Mouse (Mus musculus) gastrocnemius, postnatal 25 days (tissue): ENCODE measurements around the gene Elobl. TPM values are rescaled to one million over a fixed set of nuclear protein-coding genes. Genes with fewer than 3 reads are reported as not detected.

ENCODE experiments used
- DNase-seq: peaks from one replicate; pipeline ENCODE4 v3.0.0; 2022
- total RNA-seq, 2 experiments: library from RNA; stranded (reverse); gene quantifications; 1 replicate in 1 of 2; 2 replicates in 1 of 2; pipeline ENCODE4 v1.2.3; 2021

Gene Elobl
- total RNA-seq, 2 experiments from 2014 or later = not detected

GRCm38 (mm10) chr11:88986616-88987015, 19.9 kb upstream of the Elobl start:
- DNase-seq = no peak

DNA sequence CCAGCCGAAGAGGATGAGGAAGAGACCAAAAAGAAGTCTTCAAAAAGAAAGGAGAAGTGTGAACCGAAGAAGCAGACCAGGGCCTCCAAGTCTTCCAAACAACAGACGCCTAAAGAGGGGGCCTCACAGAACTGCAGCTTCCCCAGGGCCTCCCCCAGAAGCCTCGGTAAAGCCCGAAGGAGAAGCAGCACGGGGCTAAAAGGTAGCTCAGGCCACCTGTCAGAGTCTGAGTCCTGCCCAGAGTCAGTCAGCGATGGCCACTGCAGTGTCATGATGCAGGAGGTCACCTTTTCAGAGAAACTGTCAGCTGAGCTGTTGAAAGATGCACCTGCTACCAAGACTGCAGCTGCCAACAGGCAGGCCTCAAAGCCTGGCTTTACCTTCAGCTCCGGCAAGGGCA, 14.6 kb upstream of the Elobl start:
- DNase-seq = no peak

DNA sequence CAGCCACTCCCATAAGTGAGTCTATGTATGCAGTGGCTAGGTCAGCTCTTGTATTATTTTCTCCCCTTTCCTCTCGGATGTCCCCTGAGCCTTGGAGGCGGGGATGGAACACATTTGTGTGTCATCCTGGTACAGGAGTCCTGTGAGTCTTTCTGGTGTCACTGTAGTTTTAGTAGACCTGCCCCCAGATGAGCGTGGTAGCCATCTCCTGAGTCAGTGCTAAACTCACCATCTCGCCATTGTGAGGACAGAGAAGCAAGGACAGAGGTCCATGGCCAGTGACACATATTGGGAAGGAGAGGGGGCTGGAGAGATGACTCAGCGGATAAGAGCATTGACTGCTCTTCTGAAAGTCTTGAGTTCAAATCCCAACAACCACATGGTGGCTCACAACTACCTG, 10.5 kb upstream of the Elobl start:
- no peak for DNase-seq

DNA sequence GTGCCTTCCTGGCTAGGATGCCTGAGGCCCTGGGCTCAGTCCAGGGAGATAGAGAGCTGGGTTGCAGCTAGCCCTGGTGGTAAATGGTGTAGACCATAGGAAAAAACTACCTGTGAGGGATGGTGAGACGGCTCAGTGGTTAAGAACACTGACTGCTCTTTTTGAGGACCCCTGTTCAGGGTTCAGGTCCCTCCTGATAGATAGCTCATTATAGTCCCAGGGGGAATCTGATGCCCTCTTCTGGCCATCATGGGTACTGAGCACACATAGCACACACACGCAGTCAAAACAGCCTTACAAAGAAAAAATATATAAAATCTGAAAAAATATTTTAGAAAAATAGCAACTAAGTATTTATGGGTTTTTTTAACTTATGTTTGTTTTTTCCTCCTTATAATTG, 9.6 kb upstream of the Elobl start:
- no peak for DNase-seq

DNA sequence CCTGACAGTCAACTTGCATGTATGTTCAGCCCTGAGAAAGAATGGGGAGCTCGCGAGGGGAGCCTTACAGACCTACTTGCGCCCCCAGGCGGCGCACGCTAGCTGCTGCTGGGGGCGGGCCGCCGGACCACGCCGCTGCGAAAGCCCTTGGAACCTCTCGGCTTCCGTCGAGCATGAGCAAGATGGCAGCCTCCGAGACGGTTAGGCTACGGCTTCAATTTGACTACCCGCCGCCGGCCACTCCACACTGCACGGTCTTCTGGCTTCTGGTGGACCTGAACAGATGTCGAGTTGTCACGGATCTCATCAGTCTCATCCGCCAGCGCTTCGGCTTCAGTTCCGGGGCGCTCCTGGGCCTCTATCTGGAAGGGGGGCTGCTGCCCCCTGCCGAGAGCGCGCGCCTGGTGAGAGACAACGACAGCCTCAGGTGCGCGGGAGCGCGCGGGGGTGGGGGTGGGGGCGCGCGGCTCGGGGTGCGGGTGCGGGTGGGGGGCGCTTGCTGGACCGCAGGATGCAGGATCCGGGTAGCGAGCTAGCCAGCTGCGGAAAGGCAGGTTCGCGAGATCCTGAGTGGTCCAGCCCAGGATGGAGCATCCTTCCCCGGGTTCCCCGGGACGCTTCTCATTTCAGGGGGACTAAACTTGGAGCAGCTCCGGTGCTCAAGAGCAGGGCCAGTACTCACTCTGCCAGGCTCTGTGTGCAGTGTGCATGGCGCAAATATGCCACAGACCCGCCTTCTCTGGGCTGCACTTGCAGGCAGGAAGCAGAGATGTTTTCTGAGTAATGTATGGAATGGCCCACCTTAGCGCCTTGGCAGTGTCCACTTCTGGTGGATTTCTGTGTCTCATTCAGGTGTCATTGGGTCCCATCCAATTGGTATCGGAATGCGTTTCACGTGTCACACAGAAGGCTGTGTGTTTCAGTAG, 7.3 kb upstream of the Elobl start:
- DNase-seq = peak; percentile 88

DNA sequence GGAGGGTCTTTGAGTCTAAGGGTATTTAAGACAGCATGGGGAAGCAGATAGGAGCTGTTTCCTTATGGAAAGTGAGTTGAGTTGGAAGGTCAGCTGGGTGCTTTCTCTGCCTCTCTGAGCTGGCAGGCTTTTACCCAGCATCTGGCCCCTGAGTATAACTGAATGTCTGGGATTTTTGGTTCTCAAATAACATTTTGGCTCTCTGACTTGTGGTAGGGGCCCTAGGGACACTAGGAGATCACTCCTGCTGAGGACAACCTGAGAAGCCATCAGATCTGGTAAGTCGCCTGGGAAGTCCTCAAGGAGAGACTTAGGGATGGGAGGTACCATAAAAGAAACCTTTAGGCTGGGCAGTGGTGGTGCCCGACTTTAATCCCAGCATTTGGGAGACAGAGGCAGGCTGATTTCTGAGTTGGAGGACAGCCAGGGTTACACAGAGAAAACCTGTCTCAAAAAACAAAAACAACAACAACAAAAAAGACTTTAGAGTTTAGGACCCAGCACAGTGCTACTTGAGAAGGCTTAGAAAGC, 3.5 kb upstream of the Elobl start, which contains the start of gene Coil:
Coil (plus strand) TSS at position 51 of the 531 bp plus-strand sequence.
- DNase-seq = no peak

GRCm38 (mm10) chr11:88958851-88959250, 7.9 kb downstream of the Elobl start:
- DNase-seq = no peak

- peak; percentile 95 for DNase-seq
Measured at GRCm38 (mm10) chr11:88955217-88955969, 11.3 kb downstream of the Elobl start, which contains the start of gene Scpep1. Gene Scpep1 (minus strand): TSS chr11:88955465.

- no peak for DNase-seq
Measured at GRCm38 (mm10) chr11:88954803-88955202, 11.9 kb downstream of the Elobl start.

DNA sequence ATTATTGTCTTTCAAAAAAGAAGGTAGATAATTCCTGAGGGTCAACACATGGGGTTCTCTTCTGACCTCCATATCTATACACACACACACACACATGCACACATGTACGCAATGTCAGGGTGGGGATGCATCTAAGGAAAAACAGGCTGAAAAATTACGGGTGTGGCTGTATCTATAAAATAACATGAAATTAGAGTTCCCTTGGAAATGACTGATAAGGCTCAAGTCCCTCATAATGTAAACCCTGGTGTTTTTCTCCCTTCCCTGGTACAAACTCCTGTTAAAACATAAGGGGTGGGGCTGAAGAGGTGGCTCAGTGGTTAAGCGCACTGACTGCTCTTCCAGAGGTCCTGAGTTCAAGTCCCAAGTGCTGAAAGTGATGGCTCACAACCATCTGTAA, 13.1 kb downstream of the Elobl start:
- DNase-seq = no peak

DNA sequence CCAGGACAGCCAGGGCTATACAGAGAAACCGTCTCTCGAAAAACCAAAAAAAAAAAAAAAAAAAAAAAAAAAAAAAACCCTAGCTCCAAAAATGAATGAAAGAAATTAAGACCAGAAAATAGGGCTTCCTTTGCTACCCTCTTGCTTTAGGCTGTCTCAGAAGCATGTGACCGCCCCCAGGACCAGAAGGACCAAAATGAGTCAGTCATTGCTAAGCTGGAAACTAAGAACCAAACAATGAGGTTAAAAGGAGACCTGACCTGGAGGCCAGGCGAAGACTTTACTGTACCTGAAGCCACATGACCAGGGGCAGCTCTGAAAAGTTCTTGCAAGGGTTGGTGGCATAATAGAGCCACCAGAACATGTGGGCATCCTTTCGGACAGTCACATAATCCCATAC, 14.6 kb downstream of the Elobl start:
- DNase-seq = no peak

GRCm38 (mm10) chr11:88951576-88951975, 15.2 kb downstream of the Elobl start:
- DNase-seq = no peak

DNA sequence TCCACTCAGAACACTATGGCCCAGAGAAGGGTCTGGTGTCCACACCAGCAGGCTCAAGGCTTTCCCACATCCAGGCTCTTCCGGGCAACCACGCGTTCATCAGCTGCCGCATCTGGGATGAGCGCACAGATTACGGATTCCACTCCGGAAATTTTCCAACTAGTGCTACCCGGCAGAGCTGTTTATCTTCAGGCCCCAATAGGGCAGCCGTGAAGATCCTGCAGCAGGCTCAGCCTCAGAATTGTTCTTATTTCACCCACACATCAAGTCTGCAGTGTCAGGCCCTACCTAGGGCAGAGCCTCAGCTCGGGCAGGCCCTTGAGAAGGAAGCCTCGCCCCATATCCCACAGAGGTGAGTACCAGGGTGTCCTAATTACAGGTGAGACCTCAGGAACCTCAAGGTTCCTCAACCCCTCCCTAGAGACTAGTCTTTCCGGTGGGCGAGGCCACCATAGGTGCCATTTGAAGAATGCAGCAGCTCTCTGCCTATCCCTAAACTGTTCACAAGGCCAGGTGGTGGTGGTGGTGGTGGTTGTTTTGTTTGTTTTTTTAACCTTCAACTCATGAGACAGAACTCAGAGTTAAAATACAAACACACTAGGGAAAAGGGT, 16.0 kb downstream of the Elobl start:
- DNase-seq = no peak

GRCm38 (mm10) chr11:88949802-88950639, 16.7 kb downstream of the Elobl start:
- DNase-seq = no peak

GRCm38 (mm10) chr11:88948896-88949295, 17.8 kb downstream of the Elobl start:
- DNase-seq = no peak

DNA sequence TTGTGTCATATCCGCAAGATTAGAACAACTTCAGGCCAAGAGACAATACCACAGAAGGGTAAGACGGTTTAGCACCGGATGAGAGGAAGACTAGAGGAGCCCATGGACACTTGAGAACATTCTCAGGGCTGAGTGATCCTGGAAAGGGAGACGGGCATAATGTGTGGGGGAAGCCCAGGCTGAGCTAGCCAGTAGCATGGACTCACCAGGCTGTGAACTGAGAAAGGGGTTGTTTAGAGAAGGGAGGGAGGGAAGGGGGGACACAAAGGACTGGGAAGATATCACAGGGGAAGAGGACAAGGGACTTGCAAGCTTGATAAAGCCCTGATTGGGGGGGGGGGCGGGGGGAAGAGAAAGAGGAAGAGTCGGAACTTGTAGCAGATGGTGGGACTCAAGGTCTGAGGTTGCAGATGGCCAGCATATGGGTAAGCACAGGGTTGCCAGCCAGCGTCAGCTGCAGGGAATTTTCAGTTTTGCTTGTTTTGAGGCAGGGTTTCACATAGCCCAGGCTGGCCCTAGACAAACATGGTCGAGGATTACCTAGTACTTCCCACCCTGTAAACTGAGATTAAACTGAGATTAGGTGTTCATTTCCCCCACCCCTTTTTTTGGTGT, 20.7 kb downstream of the Elobl start:
- DNase-seq = no peak

- DNase-seq = no peak
Measured at GRCm38 (mm10) chr11:88941489-88941888, 25.2 kb downstream of the Elobl start.

DNA sequence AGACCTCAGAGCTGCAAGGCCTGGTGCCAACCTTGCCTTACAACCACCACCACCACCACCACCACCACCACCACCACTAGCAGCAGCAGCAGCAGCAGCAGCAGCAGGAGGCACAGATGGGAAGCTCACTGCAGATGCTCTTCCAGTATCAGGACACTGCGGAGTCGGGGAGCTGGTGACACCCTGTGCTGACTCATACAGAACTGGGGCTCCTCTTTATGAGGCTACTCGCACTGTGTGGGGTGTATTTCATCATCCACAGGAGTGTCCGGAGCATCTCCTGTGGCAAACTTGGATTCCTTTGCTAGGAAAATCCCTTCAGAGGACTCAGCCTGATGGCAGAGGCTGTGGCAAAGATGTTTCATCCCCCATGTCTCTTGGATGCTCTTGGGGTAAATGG, 27.1 kb downstream of the Elobl start:
- no peak for DNase-seq

GRCm38 (mm10) chr11:88938770-88939169, 28.0 kb downstream of the Elobl start:
- DNase-seq = no peak

DNA sequence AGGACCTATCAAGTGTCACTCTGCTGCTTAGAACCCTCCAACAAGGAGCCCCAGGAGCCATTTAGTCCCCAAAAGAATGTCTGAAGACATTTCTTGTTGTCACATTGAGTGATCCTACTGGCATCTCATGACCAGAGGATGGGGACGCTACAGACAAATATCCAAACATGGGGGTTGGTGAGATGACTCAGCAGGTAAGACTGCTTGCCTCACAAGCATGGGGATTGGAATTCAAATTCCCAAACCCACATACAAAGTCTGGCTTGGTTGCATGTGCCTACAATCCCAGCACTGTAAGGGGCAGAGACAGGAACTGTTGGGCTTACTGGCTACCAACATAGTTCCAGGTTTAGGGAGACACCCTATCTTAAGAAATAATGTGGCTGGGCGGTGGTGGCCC, 28.8 kb downstream of the Elobl start:
- DNase-seq = no peak
